Mouse (Mus musculus): Measurements from ENCODE around the gene Gm43517.

GRCm38 (mm10) chr12:49381031-49381525 is 3.9 kb upstream of the Gm43517 start:
- no peak for TF ChIP-seq EP300 (IDR thresholded peaks at IDR 0.05; ENCODE audit: low read depth)
- TF ChIP-seq CTCF (IDR thresholded peaks at IDR 0.05; ENCODE audit: low read depth), result no peak

Measured in heart, postnatal 0 days (tissue).